Mouse (Mus musculus): ENCODE measurements around the gene Clec2h. TPM values are rescaled to one million over a fixed set of nuclear protein-coding genes. Genes with fewer than 3 reads are reported as not detected.
"Not testable (repeated sequence)": the region's sequence is repeated elsewhere in the genome, so short reads cannot be mapped to it uniquely, and the experiment has no call there.

Gene Clec2h
- polyA plus RNA-seq (2012; fragmentation: generic; extraction: Trizol), result not detected

DNA sequence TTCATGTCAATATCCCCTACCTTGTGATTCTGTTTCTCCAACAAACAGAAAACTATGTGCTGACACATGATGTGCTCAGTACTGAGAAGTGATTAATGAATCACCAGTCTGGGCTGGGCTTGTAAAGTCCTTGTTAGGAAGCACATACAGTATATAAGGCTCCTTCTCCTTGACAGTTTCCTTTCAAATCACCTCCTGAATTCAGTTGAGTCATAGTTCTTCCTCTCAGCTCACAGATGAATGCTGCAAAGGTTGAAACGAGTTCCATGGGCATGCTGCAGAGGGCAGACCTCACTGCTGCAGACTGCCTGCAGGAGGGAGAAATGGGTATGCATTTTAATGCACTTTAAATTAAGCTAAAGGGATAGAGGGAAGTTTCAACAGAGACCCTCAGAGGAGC, at the start of gene Clec2h:
Gene Clec2h, plus strand, starts transcription at position 180 of the 400 bp plus-strand sequence.
- Histone ChIP-seq H3ac (ENCODE audit: control insufficient read depth, insufficient read length) (no peak within 1 kb of the TSS), H3K79me2 (ENCODE audit: control insufficient read depth, insufficient read depth) (no peaks in the 10 kb centered on the region), H3K4me2 (ENCODE audit: low read depth) (no peak within 1 kb of the TSS), H3K36me3 (ENCODE audit: control insufficient read depth, insufficient read depth) (no peaks in the 10 kb centered on the region), H3K4me3 (no peak within 1 kb of the TSS), H3K27me3 (ENCODE audit: control insufficient read depth, insufficient read depth, insufficient read length) (no peaks in the 10 kb centered on the region)
- TF ChIP-seq REST (IDR thresholded peaks at IDR 0.05; ENCODE audit: insufficient read depth, insufficient read length), result no peak
- TF ChIP-seq SRF (IDR thresholded peaks at IDR 0.05; ENCODE audit: control insufficient read depth, insufficient read length, low read depth), result no peak
- TF ChIP-seq MYOD1 (IDR thresholded peaks at IDR 0.05; ENCODE audit: control insufficient read depth in 1 of 3, insufficient read length in 2 of 3, low read depth in 2 of 3), result no peak
- no peak for TF ChIP-seq MAX (IDR thresholded peaks at IDR 0.05; ENCODE audit: low read depth)
- TF ChIP-seq TCF12 (IDR thresholded peaks at IDR 0.05; ENCODE audit: insufficient read depth, poor library complexity, severe bottlenecking), result no peak
- no peak for TF ChIP-seq E2F4 (IDR thresholded peaks at IDR 0.05; ENCODE audit: insufficient read depth)
- no peak for TF ChIP-seq POLR2AphosphoS2 (IDR thresholded peaks at IDR 0.05; ENCODE audit: insufficient read length, low read depth)
- no peak for TF ChIP-seq POLR2A (IDR thresholded peaks at IDR 0.05; ENCODE audit: insufficient read length, low read depth)

GRCm38 (mm10) chr6:128622733-128623132, 39.5 kb upstream of the Clec2h start:
- TF ChIP-seq POLR2A (IDR thresholded peaks at IDR 0.05; ENCODE audit: insufficient read length, low read depth), result no peak
- TF ChIP-seq POLR2AphosphoS2 (IDR thresholded peaks at IDR 0.05; ENCODE audit: insufficient read length, low read depth), result no peak
- no peak for TF ChIP-seq REST (IDR thresholded peaks at IDR 0.05; ENCODE audit: insufficient read depth, insufficient read length)
- TF ChIP-seq MYOG (IDR thresholded peaks at IDR 0.05; ENCODE audit: control insufficient read depth in 1 of 3, insufficient read depth in 1 of 3, insufficient read length in 2 of 3, low read depth in 2 of 3), result no peak
- no peak for TF ChIP-seq TCF3 (IDR thresholded peaks at IDR 0.05; ENCODE audit: insufficient read length, low read depth)
- no peak for TF ChIP-seq USF1 (IDR thresholded peaks at IDR 0.05; ENCODE audit: low read depth)
- no peak for TF ChIP-seq SRF (IDR thresholded peaks at IDR 0.05; ENCODE audit: control insufficient read depth, insufficient read length, low read depth)
- TF ChIP-seq TCF12 (IDR thresholded peaks at IDR 0.05; ENCODE audit: insufficient read depth, poor library complexity, severe bottlenecking), result no peak
- no peak for TF ChIP-seq MYOD1 (IDR thresholded peaks at IDR 0.05; ENCODE audit: control insufficient read depth in 1 of 3, insufficient read length in 2 of 3, low read depth in 2 of 3)
- no peak for TF ChIP-seq CEBPB (IDR thresholded peaks at IDR 0.05; ENCODE audit: insufficient read depth, poor library complexity, severe bottlenecking)
- no peak for TF ChIP-seq MAX (IDR thresholded peaks at IDR 0.05; ENCODE audit: low read depth)
- no peak for TF ChIP-seq E2F4 (IDR thresholded peaks at IDR 0.05; ENCODE audit: insufficient read depth)
- Histone ChIP-seq H3ac (ENCODE audit: control insufficient read depth, insufficient read length) (no peak overlapping the region), H3K27me3 (ENCODE audit: control insufficient read depth, insufficient read depth, insufficient read length) (no peaks in the 10 kb centered on the region), H3K36me3 (ENCODE audit: control insufficient read depth, insufficient read depth) (no peaks in the 10 kb centered on the region), H3K79me2 (ENCODE audit: control insufficient read depth, insufficient read depth) (no peaks in the 10 kb centered on the region), H3K4me2 (ENCODE audit: low read depth) (no peak overlapping the region), H3K4me3 (no peak overlapping the region)

- not testable (repeated sequence) for H3K36me3 ChIP-seq (ENCODE audit: control insufficient read depth, insufficient read depth); H3K4me3 ChIP-seq; H3ac ChIP-seq (ENCODE audit: control insufficient read depth, insufficient read length); H3K79me2 ChIP-seq (ENCODE audit: control insufficient read depth, insufficient read depth); H3K27me3 ChIP-seq (ENCODE audit: control insufficient read depth, insufficient read depth, insufficient read length); H3K4me2 ChIP-seq (ENCODE audit: low read depth)
These were observed 38.8 kb upstream of the Clec2h start, which contains the start of gene Klrb1a for GRCm38 (mm10) chr6:128623433-128623832. TSS of gene Klrb1a (minus strand) at chr6:128623533.

DNA sequence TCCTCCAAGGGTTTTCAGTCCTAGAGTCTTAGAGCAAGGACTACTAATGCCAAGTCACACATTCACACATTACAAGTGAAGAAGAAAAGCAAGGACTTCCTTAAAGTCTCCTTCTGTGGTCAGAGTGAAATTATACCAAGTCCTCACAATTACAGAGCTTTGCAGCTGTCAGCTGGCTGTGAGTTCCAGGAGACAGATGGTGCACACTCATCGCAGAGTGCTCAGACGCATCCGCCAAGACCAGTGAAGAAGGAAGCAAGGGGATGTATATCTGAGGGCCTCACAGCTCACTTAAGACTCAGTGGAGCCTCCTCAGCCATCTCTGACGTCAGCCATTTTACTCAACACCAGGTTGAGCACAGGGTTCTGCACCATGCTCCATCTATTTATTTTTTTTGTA, 37.8 kb upstream of the Clec2h start:
- Histone ChIP-seq H3K27me3 (ENCODE audit: control insufficient read depth, insufficient read depth, insufficient read length) (no peaks in the 10 kb centered on the region), H3K79me2 (ENCODE audit: control insufficient read depth, insufficient read depth) (no peaks in the 10 kb centered on the region), H3K4me2 (ENCODE audit: low read depth) (no peak overlapping the region), H3ac (ENCODE audit: control insufficient read depth, insufficient read length) (no peak overlapping the region), H3K4me3 (no peak overlapping the region), H3K36me3 (ENCODE audit: control insufficient read depth, insufficient read depth) (no peaks in the 10 kb centered on the region)
- TF ChIP-seq POLR2A (IDR thresholded peaks at IDR 0.05; ENCODE audit: insufficient read length, low read depth), result no peak
- no peak for TF ChIP-seq E2F4 (IDR thresholded peaks at IDR 0.05; ENCODE audit: insufficient read depth)
- no peak for TF ChIP-seq USF1 (IDR thresholded peaks at IDR 0.05; ENCODE audit: low read depth)
- TF ChIP-seq POLR2AphosphoS2 (IDR thresholded peaks at IDR 0.05; ENCODE audit: insufficient read length, low read depth), result no peak
- TF ChIP-seq CEBPB (IDR thresholded peaks at IDR 0.05; ENCODE audit: insufficient read depth, poor library complexity, severe bottlenecking), result no peak
- TF ChIP-seq REST (IDR thresholded peaks at IDR 0.05; ENCODE audit: insufficient read depth, insufficient read length), result no peak
- TF ChIP-seq SRF (IDR thresholded peaks at IDR 0.05; ENCODE audit: control insufficient read depth, insufficient read length, low read depth), result no peak
- TF ChIP-seq MYOD1 (IDR thresholded peaks at IDR 0.05; ENCODE audit: control insufficient read depth in 1 of 3, insufficient read length in 2 of 3, low read depth in 2 of 3), result peak; percentile 13 to 57 (median 16)

DNA sequence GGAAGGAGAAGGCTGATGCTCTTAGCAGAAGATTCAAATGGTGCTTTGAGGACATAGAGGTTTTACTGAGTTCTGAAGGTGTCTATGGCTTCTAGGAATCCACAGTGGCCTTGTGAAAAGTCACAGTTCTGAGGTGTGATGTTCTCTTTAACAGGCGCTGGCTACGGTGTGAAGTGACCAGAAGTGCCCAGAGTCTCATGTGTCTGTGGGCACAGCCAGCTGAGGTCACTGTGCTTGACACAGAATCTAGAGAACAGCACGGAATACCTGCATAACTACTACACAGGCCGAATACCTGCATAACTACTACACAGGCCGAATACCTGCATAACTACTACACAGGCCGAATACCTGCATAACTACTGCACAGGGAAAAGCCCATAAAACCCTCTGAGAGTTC, 36.9 kb upstream of the Clec2h start:
- H3K4me3 ChIP-seq; H3K36me3 ChIP-seq (ENCODE audit: control insufficient read depth, insufficient read depth); H3K27me3 ChIP-seq (ENCODE audit: control insufficient read depth, insufficient read depth, insufficient read length); H3ac ChIP-seq (ENCODE audit: control insufficient read depth, insufficient read length); H3K4me2 ChIP-seq (ENCODE audit: low read depth); H3K79me2 ChIP-seq (ENCODE audit: control insufficient read depth, insufficient read depth): not testable (repeated sequence)

DNA sequence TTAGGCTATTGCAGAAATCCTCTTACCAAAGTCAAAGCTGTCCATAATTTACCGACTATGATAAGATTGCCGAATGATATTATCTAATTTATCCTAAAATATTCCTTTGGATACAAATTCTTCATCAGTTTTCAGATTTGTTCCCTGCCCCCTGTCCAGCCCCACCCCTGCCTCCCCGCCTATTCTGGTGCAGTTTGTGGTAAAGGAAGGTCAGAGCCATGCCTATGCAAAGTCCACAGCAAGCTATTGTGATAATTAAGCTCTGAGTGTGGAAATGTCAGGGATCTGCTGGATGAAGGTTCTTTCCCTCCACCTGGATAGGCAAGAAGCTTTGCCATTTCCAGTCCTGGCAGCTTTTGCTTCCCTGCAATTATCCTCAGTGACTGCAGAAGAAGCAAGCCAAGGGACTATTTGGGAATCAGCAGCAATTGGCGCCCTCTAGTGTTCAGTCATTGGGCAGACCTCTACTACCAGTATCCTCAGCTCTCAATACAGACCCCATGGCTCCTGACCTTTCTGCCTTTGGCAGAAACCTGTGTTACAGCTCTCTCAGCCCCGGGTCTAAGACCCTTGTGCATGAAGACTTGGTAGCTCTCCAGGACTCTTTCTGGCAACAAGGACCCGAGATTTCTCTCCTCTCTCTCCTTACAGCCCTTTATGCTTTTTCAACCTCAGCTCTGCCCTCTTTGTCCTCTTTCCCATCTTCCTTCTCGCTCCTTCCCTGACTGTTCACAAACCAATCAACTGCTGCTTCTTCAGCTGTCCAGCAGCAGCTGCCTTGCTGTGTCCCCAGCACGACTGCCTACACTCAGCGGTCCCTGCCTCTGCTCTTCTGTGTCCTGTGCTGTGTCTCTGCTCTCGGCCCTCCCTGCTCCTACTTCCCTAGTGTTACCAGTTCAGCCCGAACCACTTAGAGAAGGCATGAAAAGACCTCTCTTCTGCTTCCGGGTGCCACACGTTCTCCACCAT, 32.1 kb upstream of the Clec2h start:
- H3K79me2 ChIP-seq (ENCODE audit: control insufficient read depth, insufficient read depth); H3K27me3 ChIP-seq (ENCODE audit: control insufficient read depth, insufficient read depth, insufficient read length); H3K4me3 ChIP-seq; H3K36me3 ChIP-seq (ENCODE audit: control insufficient read depth, insufficient read depth); H3ac ChIP-seq (ENCODE audit: control insufficient read depth, insufficient read length): not testable (repeated sequence)
- peak overlapping the region; percentile 45 for H3K4me2 ChIP-seq (ENCODE audit: low read depth)

- not testable (repeated sequence) for H3K4me2 ChIP-seq (ENCODE audit: low read depth); H3K4me3 ChIP-seq; H3K79me2 ChIP-seq (ENCODE audit: control insufficient read depth, insufficient read depth); H3K36me3 ChIP-seq (ENCODE audit: control insufficient read depth, insufficient read depth); H3K27me3 ChIP-seq (ENCODE audit: control insufficient read depth, insufficient read depth, insufficient read length); H3ac ChIP-seq (ENCODE audit: control insufficient read depth, insufficient read length)
These were observed 31.0 kb upstream of the Clec2h start for GRCm38 (mm10) chr6:128630912-128631905.

Measured in myocyte (in vitro differentiated cells).